Mouse (Mus musculus) hindbrain, embryonic 13.5 days (tissue): Measurements from ENCODE around the gene Ankrd9. TPM values are rescaled to one million over a fixed set of nuclear protein-coding genes. Genes with fewer than 3 reads are reported as not detected.
A peak's percentile ranks its signal among the peaks of the same experiment; 100 is the strongest.

Experiments
- ATAC-seq: fragments of 200-750 bp; cut with Nextera tagmentation; 2 replicates; pipeline ENCODE4 v1.8.0; 2017; ENCODE audit warnings: moderate TSS enrichment; ENCODE audit not compliant: low FRiP score
- H3K27ac ChIP-seq: fragments of 300-500 bp; sonication (generic); 2 replicates; pipeline ENCODE4 v1.5.1; 2015; ENCODE audit warnings: inconsistent platforms, mild to moderate bottlenecking, moderate library complexity
- H3K27me3 ChIP-seq: fragments of 300-500 bp; sonication (generic); 2 replicates; pipeline ENCODE4 v1.6.1; 2015; ENCODE audit warnings: mild to moderate bottlenecking, inconsistent platforms
- H3K36me3 ChIP-seq: fragments of 300-500 bp; sonication (generic); 2 replicates; pipeline ENCODE4 v1.6.1; 2015; ENCODE audit warnings: mild to moderate bottlenecking, inconsistent platforms
- H3K4me1 ChIP-seq: fragments of 300-500 bp; sonication (generic); replicated peaks from 2 replicates; pipeline ENCODE4 v1.6.1; 2015; ENCODE audit warnings: inconsistent platforms
- H3K4me2 ChIP-seq: fragments of 300-500 bp; sonication (generic); 2 replicates; pipeline ENCODE4 v1.6.1; 2015; ENCODE audit warnings: inconsistent platforms, mild to moderate bottlenecking, moderate library complexity
- H3K4me3 ChIP-seq: fragments of 300-500 bp; sonication (generic); 2 replicates; pipeline ENCODE4 v1.5.1; 2015; ENCODE audit warnings: mild to moderate bottlenecking, inconsistent platforms
- H3K9ac ChIP-seq: fragments of 300-500 bp; sonication (generic); 2 replicates; pipeline ENCODE4 v1.6.1; 2015; ENCODE audit warnings: mild to moderate bottlenecking, inconsistent platforms
- H3K9me3 ChIP-seq: fragments of 300-500 bp; sonication (generic); 2 replicates; pipeline ENCODE4 v1.6.1; 2016; ENCODE audit warnings: inconsistent platforms
- WGBS: fragments of 180-500 bp; shearing (Covaris S2); methylation state at CpG from one replicate; pipeline ENCODE4 v1.1.7; 2015; 5-methylcytosine and 5-hydroxymethylcytosine counted together
- polyA plus RNA-seq: library from polyadenylated mRNA; unstranded; fragments of >200 nt; fragmentation: Nextera tagmentation; extraction: Ambion mirVana; gene quantifications from 2 replicates; pipeline ENCODE4 v1.2.1, GENCODE M21; 2015

Ankrd9 gene
- polyA plus RNA-seq: 6.8 and 7.5 TPM in 2 replicates

DNA sequence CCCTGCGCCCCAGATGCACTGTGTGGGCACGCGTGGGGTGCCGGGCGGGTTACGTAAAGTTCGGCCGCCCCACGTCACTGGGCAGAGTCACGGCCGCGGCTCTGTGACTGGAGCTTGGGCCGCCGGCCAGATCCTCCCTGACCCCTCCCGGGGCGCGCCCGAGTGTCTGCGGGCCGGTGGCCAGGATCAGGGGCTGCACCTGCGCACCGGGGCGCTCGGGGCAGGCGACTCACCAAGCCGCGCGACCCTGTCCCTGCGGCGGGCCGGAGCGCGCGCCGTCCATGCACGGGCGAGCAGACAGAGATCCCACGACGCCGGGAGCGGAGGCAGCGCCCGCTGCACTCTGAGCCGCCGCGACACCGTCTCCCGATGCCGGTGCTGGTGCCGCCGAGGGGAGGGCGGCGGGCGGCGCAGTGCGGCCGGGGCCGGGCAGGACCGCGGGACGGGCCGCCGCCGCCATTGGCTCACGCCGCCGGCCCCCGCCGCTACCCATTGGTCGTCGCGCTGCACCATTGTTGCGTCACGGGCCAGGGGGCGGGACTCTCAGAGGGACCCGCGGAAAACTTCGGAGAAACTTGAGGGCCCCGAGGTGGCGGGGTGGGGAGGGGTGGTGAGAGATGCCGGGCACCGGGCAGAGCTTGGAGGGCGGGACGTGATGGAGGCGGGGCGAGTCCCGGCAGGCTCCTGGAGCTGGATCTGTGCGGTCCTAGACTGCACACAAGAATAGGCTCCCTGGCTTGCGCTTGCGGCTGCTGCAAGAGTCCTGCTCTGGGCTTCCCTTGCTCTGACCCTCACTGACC, at the start of gene Ankrd9:
TSS of gene Ankrd9 (minus strand) at position 434 of the 800 bp plus-strand sequence.
- Histone ChIP-seq H3K4me3 (peak within 1 kb of the TSS; percentile 85), H3K4me1 (peaks cover 18% of the 10 kb centered on the region), H3K36me3 (peaks cover 36% of the 10 kb centered on the region), H3K9me3 (no peaks in the 10 kb centered on the region), H3K4me2 (peak within 1 kb of the TSS; percentile 97), H3K27ac (peak within 1 kb of the TSS; percentile 69; the same call in 1 of the 2 replicates), H3K27me3 (peaks cover 11% of the 10 kb centered on the region; the same call in 1 of the 2 replicates), H3K9ac (peak within 1 kb of the TSS; percentile 87)
- ATAC-seq: peak; percentile 96
- under 1% methylated on average over 65 of the region's 90 CpGs for WGBS

DNA sequence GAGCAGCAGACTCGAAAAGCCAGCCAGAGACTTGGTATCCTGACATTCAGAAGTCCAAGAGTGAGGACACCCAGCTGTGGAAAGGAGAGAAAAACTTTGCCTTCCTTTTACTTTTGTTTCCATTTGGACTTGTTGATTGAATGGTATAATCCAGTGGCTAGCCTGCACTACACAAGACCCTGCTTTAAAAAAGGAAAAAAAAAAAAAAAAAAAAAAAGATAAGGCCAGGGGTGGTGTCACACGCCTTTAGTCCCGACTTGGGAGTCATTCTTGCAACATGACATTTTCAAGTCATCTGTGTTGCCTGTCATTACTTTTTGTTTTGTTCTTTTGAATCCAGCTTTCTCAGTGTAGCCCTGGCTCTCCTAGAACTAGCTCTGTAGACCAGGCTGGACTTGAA, 42.7 kb upstream of the Ankrd9 start:
- 64% methylated on average over 3 of the region's 3 CpGs for WGBS
- Histone ChIP-seq H3K4me3 (no peak overlapping the region), H3K36me3 (no peaks in the 10 kb centered on the region), H3K9ac (no peak overlapping the region), H3K27ac (no peak overlapping the region), H3K9me3 (no peaks in the 10 kb centered on the region), H3K4me1 (no peaks in the 10 kb centered on the region), H3K27me3 (no peaks in the 10 kb centered on the region), H3K4me2 (no peak overlapping the region)
- ATAC-seq: no peak

- Histone ChIP-seq H3K9ac (no peak overlapping the region), H3K27ac (no peak overlapping the region), H3K27me3 (no peaks in the 10 kb centered on the region), H3K9me3 (no peaks in the 10 kb centered on the region), H3K36me3 (no peaks in the 10 kb centered on the region), H3K4me2 (no peak overlapping the region), H3K4me1 (no peaks in the 10 kb centered on the region), H3K4me3 (no peak overlapping the region)
- ATAC-seq: no peak
- 35% methylated on average over 1 of the region's 1 CpGs for WGBS
Observed at GRCm38 (mm10) chr12:111021138-111021537, 42.3 kb upstream of the Ankrd9 start.

- Histone ChIP-seq H3K27ac (no peak overlapping the region), H3K4me3 (no peak overlapping the region), H3K4me2 (no peak overlapping the region), H3K27me3 (no peaks in the 10 kb centered on the region), H3K9ac (no peak overlapping the region), H3K36me3 (no peaks in the 10 kb centered on the region), H3K4me1 (no peaks in the 10 kb centered on the region), H3K9me3 (no peaks in the 10 kb centered on the region)
- WGBS: 90% methylated on average over 2 of the region's 2 CpGs
- no peak for ATAC-seq
Observed at GRCm38 (mm10) chr12:111019086-111019485, 40.2 kb upstream of the Ankrd9 start.

DNA sequence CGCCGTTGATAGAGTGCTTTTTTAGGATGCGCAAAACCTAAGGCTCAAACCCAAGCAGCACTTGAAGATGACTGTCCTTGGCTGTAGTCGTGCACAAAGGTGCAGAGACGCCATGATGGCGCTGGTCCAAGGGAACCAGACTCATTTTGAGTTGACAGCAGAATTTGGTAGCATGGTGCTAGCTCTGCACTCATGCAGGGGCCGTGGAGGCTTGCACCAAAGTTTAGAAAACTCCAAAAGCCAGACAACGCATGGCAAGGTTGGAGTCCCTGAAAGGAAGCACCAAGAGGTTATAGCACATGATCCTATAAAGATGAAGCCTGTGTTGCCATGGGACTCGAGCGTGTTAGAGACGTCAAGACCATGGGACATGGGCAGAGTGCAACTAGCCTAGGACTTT, 39.2 kb upstream of the Ankrd9 start:
- Histone ChIP-seq H3K27me3 (no peaks in the 10 kb centered on the region), H3K4me3 (no peak overlapping the region), H3K36me3 (no peaks in the 10 kb centered on the region), H3K9ac (no peak overlapping the region), H3K9me3 (no peaks in the 10 kb centered on the region), H3K4me1 (no peaks in the 10 kb centered on the region), H3K4me2 (no peak overlapping the region), H3K27ac (no peak overlapping the region)
- 93% methylated on average over 11 of the region's 11 CpGs for WGBS
- no peak for ATAC-seq

- Histone ChIP-seq H3K27ac (no peak overlapping the region), H3K4me1 (no peaks in the 10 kb centered on the region), H3K27me3 (no peaks in the 10 kb centered on the region), H3K9ac (no peak overlapping the region), H3K36me3 (no peaks in the 10 kb centered on the region), H3K4me2 (no peak overlapping the region), H3K4me3 (no peak overlapping the region), H3K9me3 (no peaks in the 10 kb centered on the region)
- WGBS: 90% methylated on average over 3 of the region's 3 CpGs
- no peak for ATAC-seq
Observed at GRCm38 (mm10) chr12:111016807-111017206, 38.0 kb upstream of the Ankrd9 start.

DNA sequence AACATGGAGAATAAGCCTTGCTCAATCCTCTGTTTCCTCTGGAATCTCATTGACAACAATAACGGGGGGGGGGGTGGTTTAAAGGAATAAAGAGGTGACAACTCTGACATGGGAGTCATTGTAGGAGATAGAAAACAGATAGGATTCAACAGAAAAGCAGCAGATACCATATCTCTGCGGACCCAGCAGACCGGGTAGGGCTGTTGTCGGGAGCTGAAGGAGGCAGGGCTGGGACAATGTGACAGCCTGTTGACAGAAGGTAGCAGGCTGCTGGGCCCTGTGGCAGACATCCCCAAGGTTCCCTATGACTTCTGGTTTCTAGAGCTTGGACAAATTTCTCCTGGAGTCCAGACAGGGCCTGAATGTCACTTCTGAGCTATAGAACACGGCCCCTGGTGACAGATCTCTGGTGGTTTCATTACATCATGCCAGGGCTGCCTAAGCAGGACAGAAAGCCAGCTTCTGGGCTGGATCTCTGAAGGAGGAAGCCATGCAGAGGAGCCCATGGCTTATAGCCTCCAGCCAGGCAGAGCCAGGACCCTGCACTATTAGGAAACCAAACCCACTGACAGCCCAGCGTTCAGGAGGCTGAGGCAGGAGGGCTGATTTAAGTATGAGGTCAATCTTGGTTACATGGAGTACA, 30.9 kb upstream of the Ankrd9 start:
- WGBS: 77% methylated on average over 6 of the region's 6 CpGs
- H3K9ac ChIP-seq: no peak overlapping the region
- no peak overlapping the region for H3K27ac ChIP-seq
- ATAC-seq: no peak
- H3K9me3 ChIP-seq: no peaks in the 10 kb centered on the region
- no peak overlapping the region for H3K4me2 ChIP-seq
- H3K4me3 ChIP-seq: no peak overlapping the region
- H3K36me3 ChIP-seq: no peaks in the 10 kb centered on the region
- no peaks in the 10 kb centered on the region for H3K27me3 ChIP-seq
- H3K4me1 ChIP-seq: peaks cover 29% of the 10 kb centered on the region

GRCm38 (mm10) chr12:111008500-111009490, 30.0 kb upstream of the Ankrd9 start:
- Histone ChIP-seq H3K4me2 (no peak overlapping the region), H3K4me3 (no peak overlapping the region), H3K27me3 (no peaks in the 10 kb centered on the region), H3K27ac (peak overlapping the region; percentile 35; the same call in 1 of the 2 replicates), H3K9ac (peak overlapping the region; percentile 8; the same call in 1 of the 2 replicates), H3K4me1 (peaks cover 29% of the 10 kb centered on the region), H3K36me3 (no peaks in the 10 kb centered on the region), H3K9me3 (no peaks in the 10 kb centered on the region)
- 63% methylated on average over 11 of the region's 11 CpGs for WGBS
- no peak for ATAC-seq

DNA sequence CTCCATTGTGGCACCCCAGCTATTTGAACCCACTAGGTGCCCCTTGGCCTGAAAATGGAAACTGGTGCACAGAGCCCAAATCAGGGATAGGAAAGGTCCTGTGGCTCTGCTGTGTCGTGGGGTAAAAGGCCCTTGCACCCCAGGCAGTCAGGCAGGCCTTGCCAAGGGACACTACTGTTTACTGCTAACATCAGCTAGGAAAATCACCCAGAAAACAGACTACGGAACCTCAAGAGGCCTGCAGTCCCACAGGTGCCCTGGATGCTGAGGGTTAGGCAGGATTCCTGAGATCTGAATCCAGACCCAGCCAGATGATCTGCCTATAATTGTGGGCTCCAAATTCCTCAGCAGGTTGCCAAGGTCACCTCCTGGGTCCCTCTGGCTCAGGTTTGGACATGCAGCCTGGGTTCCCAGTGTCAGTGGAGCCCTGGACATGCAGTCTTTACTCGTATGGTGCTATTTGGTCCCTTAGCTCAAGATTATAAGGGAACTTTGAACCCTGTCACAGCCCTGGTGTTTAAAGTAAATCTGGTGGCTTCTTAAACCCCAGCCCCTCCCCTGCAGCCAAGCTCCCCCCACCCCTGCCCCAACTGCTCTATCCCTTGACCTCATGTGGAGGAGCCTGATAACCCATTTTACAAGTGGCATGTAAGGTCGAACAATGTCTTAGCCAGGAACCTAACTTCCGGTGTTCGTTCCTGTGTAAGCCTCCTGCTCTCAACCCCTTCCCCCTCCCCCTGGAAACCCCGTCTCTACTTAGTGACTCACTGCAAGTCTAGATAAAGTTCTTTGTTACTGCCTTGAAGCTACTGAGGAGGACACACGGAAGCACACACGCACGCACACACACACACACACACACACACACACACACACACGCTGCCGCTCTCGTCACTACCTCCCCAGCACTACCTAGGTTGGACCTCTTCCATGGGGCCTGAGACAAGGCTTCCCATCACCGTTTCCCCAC, 28.6 kb upstream of the Ankrd9 start:
- no peak for ATAC-seq
- no peak overlapping the region for H3K9ac ChIP-seq

DNA sequence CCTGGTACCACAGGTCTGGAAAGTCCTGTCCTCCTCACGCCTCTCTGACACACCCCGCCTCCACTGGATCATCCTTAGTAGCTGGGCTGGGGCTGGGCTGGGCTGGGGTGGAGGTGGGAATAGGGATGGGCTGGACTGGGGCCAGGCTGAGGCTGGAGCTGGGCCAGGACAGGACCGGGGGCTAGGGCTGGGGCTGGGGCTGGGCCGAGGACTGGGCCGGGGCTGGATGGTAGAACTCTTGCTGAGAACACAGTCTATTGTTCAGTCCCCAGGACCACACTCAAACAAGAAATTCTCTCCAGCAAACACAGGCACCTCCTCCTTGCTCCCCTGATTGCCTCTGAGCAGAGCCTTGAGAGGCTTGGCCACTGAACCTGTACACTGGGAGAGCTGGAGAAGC, 27.5 kb upstream of the Ankrd9 start:
- 0 out of 2 replicates have a peak, but pooled peaks have one; percentile 52 for ATAC-seq
- Histone ChIP-seq H3K27me3 (no peaks in the 10 kb centered on the region), H3K4me2 (no peak overlapping the region), H3K36me3 (no peaks in the 10 kb centered on the region), H3K9me3 (no peaks in the 10 kb centered on the region), H3K4me3 (no peak overlapping the region), H3K27ac (no peak overlapping the region), H3K4me1 (peaks cover 29% of the 10 kb centered on the region), H3K9ac (no peak overlapping the region)
- WGBS: 54% methylated on average over 5 of the region's 5 CpGs

More for the DNA sequence above, 28.6 kb upstream of the Ankrd9 start:
- H3K27me3 ChIP-seq: no peaks in the 10 kb centered on the region
- H3K9me3 ChIP-seq: no peaks in the 10 kb centered on the region
- H3K36me3 ChIP-seq: no peaks in the 10 kb centered on the region
- no peak overlapping the region for H3K4me2 ChIP-seq
- no peak overlapping the region for H3K27ac ChIP-seq
- no peak overlapping the region for H3K4me3 ChIP-seq
- 82% methylated on average over 14 of the region's 14 CpGs for WGBS
- peaks cover 29% of the 10 kb centered on the region for H3K4me1 ChIP-seq

DNA sequence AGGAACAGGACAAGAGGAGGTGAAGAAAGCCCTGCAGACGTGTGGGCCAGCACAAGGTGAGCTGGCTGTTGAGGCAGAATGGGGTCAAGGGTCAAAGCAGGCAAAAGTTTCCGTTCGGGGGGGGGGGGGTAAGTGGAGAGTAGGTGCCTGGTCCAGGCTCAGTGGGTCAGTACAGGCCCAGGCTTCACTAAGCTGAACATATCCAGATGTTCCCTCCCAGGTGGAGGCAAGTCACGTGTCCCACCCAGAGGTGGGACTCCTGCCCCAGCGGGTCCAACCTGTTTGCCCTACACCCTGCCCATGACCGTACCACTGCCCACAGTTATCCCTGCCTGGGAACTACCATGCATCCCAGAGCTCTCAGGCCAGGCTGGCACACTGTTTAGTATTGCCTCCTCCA, 27.0 kb upstream of the Ankrd9 start:
- no peak overlapping the region for H3K9ac ChIP-seq
- no peak for ATAC-seq
- no peaks in the 10 kb centered on the region for H3K36me3 ChIP-seq
- peaks cover 29% of the 10 kb centered on the region for H3K4me1 ChIP-seq
- H3K9me3 ChIP-seq: no peaks in the 10 kb centered on the region
- no peak overlapping the region for H3K27ac ChIP-seq
- no peak overlapping the region for H3K4me3 ChIP-seq
- no peaks in the 10 kb centered on the region for H3K27me3 ChIP-seq
- WGBS: 81% methylated on average over 6 of the region's 6 CpGs
- no peak overlapping the region for H3K4me2 ChIP-seq
